Mouse (Mus musculus) bone marrow macrophage, adult 2 months (primary cell): ENCODE measurements around the gene Hp1bp3.

Experiments used
- CTCF ChIP-seq: IDR thresholded peaks from 2 replicates; pipeline ENCODE4 v1.5.1; 2012; ENCODE audit warnings: low read depth, mild to moderate bottlenecking, low read length, moderate library complexity
- POLR2A ChIP-seq: IDR thresholded peaks from 2 replicates; pipeline ENCODE4 v1.6.1; 2012; ENCODE audit warnings: mild to moderate bottlenecking, low read depth, low read length, borderline replicate concordance

GRCm38 (mm10) chr4:138251819-138252218, 35.7 kb downstream of the Hp1bp3 start:
- TF ChIP-seq POLR2A (no peak), CTCF (no peak)
